Mouse (Mus musculus): ENCODE measurements at regions not wholly inside any gene's neighbourhood (a gene's known extent, or its start where the extent isn't known, plus 50 kb on each side); places are given as distances from the start of the nearest gene placed in this dataset.
"Not testable (repeated sequence)": the region's sequence is repeated elsewhere in the genome, so short reads cannot be mapped to it uniquely, and the experiment has no call there.

DNA sequence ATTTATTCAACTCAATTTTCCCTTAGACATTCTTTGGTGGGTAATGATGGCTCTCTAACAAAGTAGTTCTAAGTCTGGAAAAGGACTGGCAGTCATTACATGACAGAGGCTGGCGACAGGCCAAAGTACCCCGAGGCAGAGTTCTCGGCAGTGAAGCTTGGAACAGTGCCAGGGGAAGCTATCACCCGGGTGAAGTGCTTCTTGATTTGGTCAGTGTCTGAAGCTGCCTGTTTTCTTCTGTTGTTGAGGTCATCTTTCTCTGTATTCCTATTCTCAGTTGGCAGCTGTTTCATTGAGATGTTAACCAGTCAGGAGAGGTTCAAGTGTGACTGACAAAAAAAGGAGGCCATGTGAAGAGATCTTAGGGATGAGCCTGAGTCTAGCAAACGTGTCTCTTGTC, 276.6 kb downstream of the Cetn3 start:
- ATAC-seq: peak; percentile 46; the same call in 1 of the 2 replicates
- Histone ChIP-seq H3K9me3 (replicated peaks) (no peaks in the 10 kb centered on the region), H3K27me3 (0 out of 2 replicates have a peak, but pooled peaks cover 3% of the 10 kb centered on the region), H3K4me1 (peaks cover 27% of the 10 kb centered on the region), H3K4me3 (no peak overlapping the region), H3K27ac (no peak overlapping the region), H3K4me2 (no peak overlapping the region), H3K9ac (no peak overlapping the region), H3K36me3 (ENCODE audit: poor library complexity, severe bottlenecking) (no peaks in the 10 kb centered on the region)
- 14% methylated on average over 5 of the region's 5 CpGs for WGBS

DNA sequence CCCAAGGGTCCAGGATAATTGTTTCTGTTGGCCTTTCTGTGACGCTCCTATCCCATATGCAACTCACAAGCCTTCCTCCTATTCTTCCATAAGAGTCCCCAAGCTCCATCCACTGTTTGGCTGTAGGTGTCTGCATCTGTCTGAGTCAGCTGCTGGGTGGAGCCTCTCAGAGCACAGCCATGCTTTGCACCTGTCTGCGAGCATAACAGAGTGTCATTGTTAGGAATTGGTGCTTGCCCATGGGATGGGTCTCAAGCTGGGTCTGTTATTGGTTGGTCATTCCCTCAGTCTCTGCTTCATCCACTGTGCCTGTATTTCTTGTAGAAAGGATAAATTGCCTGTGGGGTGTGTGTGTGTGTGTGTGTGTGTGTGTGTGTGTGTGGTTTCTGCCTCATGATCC, 281.0 kb downstream of the Cetn3 start:
- not testable (repeated sequence) for H3K36me3 ChIP-seq (ENCODE audit: poor library complexity, severe bottlenecking); H3K9me3 ChIP-seq (replicated peaks); H3K27ac ChIP-seq; ATAC-seq; H3K9ac ChIP-seq; H3K4me3 ChIP-seq; H3K4me2 ChIP-seq; H3K27me3 ChIP-seq
- WGBS: 87% methylated on average over 2 of the region's 2 CpGs
- peaks cover 10% of the 10 kb centered on the region for H3K4me1 ChIP-seq

DNA sequence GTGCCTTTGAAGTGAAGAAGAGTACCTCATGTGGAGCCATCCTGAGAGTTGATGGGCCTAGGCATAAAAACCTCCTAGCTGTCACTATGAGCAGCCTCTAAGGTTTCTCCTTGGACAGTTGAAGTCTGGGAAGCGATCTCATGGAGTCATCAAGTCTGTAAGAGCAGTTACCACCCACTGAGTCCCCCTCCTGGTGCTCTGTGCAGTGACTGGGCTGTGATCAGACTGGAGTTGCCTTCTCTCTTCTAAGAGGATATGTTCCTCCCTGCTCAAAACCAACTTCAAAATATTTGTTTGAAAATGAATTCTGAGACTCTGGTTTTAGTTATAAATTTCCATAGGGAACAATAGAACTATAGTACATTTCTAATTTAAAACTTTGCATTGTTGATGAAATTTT, 283.3 kb downstream of the Cetn3 start:
- Histone ChIP-seq H3K9me3 (replicated peaks) (no peaks in the 10 kb centered on the region), H3K27me3 (no peaks in the 10 kb centered on the region), H3K9ac (no peak overlapping the region), H3K36me3 (ENCODE audit: poor library complexity, severe bottlenecking) (no peaks in the 10 kb centered on the region), H3K4me2 (no peak overlapping the region), H3K4me1 (no peaks in the 10 kb centered on the region), H3K27ac (no peak overlapping the region), H3K4me3 (no peak overlapping the region)
- no peak for ATAC-seq
- WGBS: 58% methylated on average over 1 of the region's 1 CpGs

DNA sequence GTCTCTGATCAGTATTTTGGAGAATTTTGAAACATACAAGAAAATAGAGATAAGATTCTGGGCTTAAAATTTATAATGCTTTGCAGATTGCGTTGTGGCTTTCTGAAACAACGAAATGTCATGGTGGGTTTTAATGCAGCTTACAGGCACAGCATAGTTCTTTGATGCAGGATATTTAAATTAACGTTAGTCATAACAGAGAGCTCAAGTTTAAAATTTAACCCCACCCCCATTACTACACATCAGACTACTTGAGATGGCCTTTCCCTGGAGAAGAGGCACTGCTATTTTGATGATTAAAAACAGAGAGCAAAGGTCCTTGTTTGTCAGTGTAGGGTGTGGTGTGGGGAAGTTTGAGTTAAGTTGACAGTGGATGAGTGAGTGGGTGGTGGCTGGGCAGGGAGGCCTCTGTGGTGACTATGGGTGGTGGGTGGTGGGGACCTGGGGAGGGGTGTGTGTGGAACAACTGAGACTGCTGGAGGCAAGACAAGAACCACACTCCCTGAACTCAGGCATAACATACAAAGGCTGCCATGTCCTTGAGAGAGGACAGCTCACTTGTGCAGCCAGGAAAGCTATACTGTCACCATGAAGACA, 283.9 kb downstream of the Cetn3 start:
- no peak overlapping the region for H3K4me3 ChIP-seq
- H3K27me3 ChIP-seq: no peaks in the 10 kb centered on the region
- no peaks in the 10 kb centered on the region for H3K36me3 ChIP-seq (ENCODE audit: poor library complexity, severe bottlenecking)
- ATAC-seq: no peak
- H3K4me2 ChIP-seq: no peak overlapping the region
- no peak overlapping the region for H3K27ac ChIP-seq
- H3K9ac ChIP-seq: no peak overlapping the region
- WGBS: 90% methylated on average over 3 of the region's 3 CpGs
- H3K9me3 ChIP-seq (replicated peaks): no peaks in the 10 kb centered on the region
- no peaks in the 10 kb centered on the region for H3K4me1 ChIP-seq

DNA sequence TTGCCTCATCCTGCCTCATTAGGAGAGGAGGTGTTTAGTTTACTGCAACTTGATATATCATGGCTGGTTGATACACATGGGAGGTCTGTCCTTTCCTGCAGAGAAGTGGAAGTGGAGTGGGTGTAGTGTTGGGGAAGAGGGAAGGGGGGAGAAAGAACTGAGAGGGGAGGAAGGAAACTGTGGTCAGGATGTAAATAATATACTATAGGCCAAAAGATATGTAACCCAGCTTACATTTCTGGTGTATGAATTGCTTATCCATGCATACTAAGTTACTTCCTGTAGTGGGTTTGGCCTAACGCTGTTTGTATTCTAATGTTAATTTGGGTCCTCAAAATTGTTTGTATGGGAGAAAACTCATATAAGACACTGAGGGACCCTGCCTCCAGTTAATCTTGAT, 289.6 kb downstream of the Cetn3 start:
- H3K27ac ChIP-seq: no peak overlapping the region
- H3K27me3 ChIP-seq: no peaks in the 10 kb centered on the region
- no peaks in the 10 kb centered on the region for H3K9me3 ChIP-seq (replicated peaks)
- no peak for ATAC-seq
- H3K4me1 ChIP-seq: no peaks in the 10 kb centered on the region
- no peak overlapping the region for H3K4me2 ChIP-seq
- WGBS: 80% methylated on average over 1 of the region's 1 CpGs
- H3K36me3 ChIP-seq (ENCODE audit: poor library complexity, severe bottlenecking): no peaks in the 10 kb centered on the region
- no peak overlapping the region for H3K9ac ChIP-seq
- H3K4me3 ChIP-seq: no peak overlapping the region

DNA sequence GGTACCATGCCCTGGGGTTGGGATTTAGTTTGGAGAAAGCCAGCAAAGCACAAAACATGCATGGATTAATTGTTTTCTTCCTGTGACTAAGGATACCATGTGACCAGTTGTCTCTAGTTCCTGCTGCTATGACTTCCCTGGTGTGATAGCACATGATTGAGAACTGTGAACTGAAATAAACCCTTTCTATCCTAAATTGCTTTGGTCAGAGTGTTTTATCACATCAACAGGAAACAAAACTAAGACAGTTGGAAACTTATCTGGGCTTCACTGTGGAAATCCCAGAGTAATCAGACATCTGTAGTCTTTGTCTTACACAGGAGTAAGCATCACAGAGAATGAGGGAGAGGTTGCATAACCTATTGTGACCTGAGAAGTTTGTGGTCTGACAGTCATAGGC, 290.5 kb downstream of the Cetn3 start:
- H3K4me2 ChIP-seq: no peak overlapping the region
- H3K27me3 ChIP-seq: no peaks in the 10 kb centered on the region
- H3K36me3 ChIP-seq (ENCODE audit: poor library complexity, severe bottlenecking): no peaks in the 10 kb centered on the region
- ATAC-seq: no peak
- H3K27ac ChIP-seq: no peak overlapping the region
- no peak overlapping the region for H3K9ac ChIP-seq
- no peaks in the 10 kb centered on the region for H3K9me3 ChIP-seq (replicated peaks)
- H3K4me1 ChIP-seq: no peaks in the 10 kb centered on the region
- no peak overlapping the region for H3K4me3 ChIP-seq

DNA sequence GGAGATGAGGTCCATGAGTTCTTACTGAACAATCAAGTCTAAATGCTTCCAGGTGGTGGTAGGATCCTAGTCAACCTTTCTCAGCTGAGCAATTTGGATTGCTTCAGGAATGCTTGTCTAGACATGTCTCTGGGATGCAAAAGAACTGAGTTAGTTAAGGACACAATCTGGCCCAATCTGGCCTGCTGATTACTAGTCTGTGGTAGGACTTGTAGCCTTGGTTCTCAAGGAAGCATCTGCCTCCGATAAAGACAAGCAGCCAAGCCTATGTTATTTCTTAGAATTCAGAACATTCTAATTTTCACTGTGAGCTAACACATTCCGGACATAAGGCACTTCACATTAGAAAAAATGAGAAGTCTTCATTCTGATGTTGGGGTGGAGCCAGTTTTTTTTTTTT, 298.5 kb downstream of the Cetn3 start:
- Histone ChIP-seq H3K4me3 (no peak overlapping the region), H3K27me3 (no peaks in the 10 kb centered on the region), H3K27ac (no peak overlapping the region), H3K4me1 (no peaks in the 10 kb centered on the region), H3K4me2 (no peak overlapping the region), H3K9me3 (replicated peaks) (no peaks in the 10 kb centered on the region), H3K9ac (no peak overlapping the region), H3K36me3 (ENCODE audit: poor library complexity, severe bottlenecking) (no peaks in the 10 kb centered on the region)
- WGBS: 95% methylated on average over 2 of the region's 2 CpGs
- ATAC-seq: no peak

DNA sequence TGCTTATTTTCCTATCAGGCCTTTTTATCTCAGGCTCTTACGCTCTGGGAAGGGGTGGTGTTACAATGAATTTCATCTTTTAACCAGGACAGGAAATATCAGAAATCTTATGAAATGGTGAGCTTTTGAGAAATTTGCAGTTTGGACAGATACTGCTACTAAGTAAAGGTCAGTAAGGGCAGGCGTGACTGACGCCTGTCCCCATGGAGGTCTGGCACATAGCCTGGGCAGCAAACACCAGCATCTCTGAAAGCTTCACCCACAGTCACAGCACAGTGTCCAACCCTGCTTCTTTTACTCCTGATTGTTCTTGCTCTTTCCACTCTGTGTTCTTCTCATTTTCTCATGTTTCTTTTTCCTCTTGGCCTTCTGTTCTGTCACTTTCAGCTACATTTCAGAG, 304.8 kb downstream of the Cetn3 start:
- Histone ChIP-seq H3K27me3 (no peaks in the 10 kb centered on the region), H3K4me3 (no peak overlapping the region), H3K9me3 (replicated peaks) (no peaks in the 10 kb centered on the region), H3K4me1 (no peaks in the 10 kb centered on the region), H3K36me3 (ENCODE audit: poor library complexity, severe bottlenecking) (no peaks in the 10 kb centered on the region), H3K27ac (no peak overlapping the region), H3K9ac (no peak overlapping the region), H3K4me2 (no peak overlapping the region)
- ATAC-seq: no peak
- WGBS: 85% methylated on average over 3 of the region's 3 CpGs

DNA sequence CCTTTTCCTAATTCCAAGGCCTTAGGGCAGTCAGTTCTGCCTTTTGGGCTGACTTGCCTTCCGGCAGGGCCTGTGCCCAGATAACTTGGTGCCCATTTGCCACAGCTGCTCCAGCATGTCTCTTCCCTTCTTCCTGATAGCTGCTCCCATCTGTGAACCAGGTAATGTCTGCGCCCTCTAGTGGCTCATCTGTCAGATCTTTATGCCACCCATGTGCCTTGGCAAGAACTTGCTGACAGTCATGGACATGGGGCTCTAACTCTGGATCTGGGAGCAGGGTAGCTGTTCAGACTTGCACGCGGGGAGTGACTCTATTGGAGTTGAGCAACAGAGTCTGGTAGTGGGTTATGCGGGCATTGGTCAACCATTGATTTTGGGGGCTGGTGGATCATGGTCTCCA, 309.3 kb downstream of the Cetn3 start:
- 86% methylated on average over 5 of the region's 5 CpGs for WGBS
- Histone ChIP-seq H3K4me1 (no peaks in the 10 kb centered on the region), H3K9ac (no peak overlapping the region), H3K27me3 (no peaks in the 10 kb centered on the region), H3K27ac (no peak overlapping the region), H3K4me2 (no peak overlapping the region), H3K36me3 (ENCODE audit: poor library complexity, severe bottlenecking) (no peaks in the 10 kb centered on the region), H3K4me3 (no peak overlapping the region), H3K9me3 (replicated peaks) (no peaks in the 10 kb centered on the region)
- ATAC-seq: no peak; the same call in 1 of the 2 replicates

DNA sequence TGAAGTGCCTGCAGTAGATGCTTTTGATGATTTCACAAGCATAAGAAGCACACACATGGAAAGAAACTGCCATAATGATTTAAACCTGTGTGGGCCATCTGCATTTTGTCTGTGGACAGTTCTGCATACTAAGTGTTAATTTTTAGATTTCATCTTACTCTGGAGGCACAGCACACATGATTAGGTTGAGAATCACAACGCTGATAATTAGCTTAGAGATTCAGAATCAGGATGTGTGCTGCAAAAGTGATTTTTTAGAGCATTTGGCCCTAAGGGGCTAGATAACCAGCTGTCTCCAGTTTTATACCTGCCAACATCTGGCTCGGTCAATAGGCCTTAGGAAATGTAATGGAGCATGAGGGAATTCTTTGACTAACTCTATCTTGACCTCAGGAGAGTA, 323.2 kb downstream of the Cetn3 start:
- Histone ChIP-seq H3K36me3 (ENCODE audit: poor library complexity, severe bottlenecking) (no peaks in the 10 kb centered on the region), H3K27ac (no peak overlapping the region), H3K27me3 (no peaks in the 10 kb centered on the region), H3K4me1 (no peaks in the 10 kb centered on the region), H3K4me3 (no peak overlapping the region), H3K4me2 (no peak overlapping the region), H3K9ac (no peak overlapping the region), H3K9me3 (replicated peaks) (no peaks in the 10 kb centered on the region)
- no peak for ATAC-seq
- 86% methylated on average over 2 of the region's 2 CpGs for WGBS

DNA sequence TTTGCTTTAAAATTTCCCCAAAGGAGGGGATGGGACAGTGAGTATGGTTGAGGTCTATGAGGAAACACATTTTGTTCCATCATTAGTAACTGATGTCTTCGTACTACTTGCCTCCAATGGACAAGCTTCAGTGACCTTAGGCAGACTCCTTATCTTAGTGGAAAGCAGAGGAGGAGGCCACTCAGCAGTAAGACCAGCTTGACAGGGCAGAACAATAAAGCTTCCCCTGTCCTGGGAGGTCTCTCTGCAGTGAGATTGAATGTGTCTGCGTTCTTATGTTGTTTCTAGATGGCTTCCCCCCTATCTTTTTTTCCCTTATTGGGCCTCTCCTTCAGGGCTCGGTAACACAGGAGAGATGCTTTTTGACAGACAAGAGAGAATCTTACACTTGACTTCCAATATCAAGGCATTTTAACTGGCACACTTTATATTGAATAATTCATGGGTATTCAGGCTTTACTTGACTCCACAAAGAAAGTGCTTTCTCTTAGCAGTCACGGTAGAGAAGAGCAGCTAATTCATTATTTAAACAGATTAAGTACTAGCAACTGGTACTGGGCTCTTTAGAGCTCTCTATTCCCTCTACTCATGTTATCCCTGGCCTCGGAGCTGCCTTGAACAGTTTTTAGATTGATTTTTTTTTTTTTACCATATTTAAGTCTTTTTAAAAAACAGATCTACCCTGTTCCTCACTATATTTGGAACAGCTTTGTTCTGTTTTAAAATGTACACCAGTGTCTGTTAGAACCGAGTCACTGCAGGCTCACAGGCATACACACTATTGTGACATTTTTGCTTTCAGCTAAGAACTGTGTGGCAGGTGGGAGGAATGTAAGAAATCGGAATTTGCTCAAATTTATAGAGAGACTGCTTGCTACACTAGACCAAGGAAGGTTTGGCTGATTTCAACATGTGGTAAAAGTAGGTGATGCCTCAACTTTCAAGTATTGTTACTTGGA, 347.2 kb downstream of the Cetn3 start:
- Histone ChIP-seq H3K9ac (no peak overlapping the region), H3K36me3 (ENCODE audit: poor library complexity, severe bottlenecking) (no peaks in the 10 kb centered on the region), H3K9me3 (replicated peaks) (no peaks in the 10 kb centered on the region), H3K4me3 (no peak overlapping the region), H3K27me3 (no peaks in the 10 kb centered on the region), H3K4me2 (no peak overlapping the region), H3K27ac (no peak overlapping the region; the same call in 1 of the 2 replicates), H3K4me1 (no peaks in the 10 kb centered on the region)
- 0 out of 2 replicates have a peak, but pooled peaks have one; percentile 36 for ATAC-seq
- 48% methylated on average over 7 of the region's 7 CpGs for WGBS

Data from forebrain, embryonic 13.5 days (tissue).